Mouse (Mus musculus) retina, embryonic 14.5 days (tissue): ENCODE measurements around the gene Dapk2.

Experiments
- DNase-seq: peaks from one replicate; pipeline ENCODE4 v3.0.0-alpha.2; 2015; ENCODE audit warnings: low spot score

Gene Dapk2

GRCm38 (mm10) chr9:66157958-66158830 lies at the start of gene Dapk2:
Gene Dapk2, plus strand, starts transcription at chr9:66158223.
- DNase-seq: peak; percentile 83

- DNase-seq: no peak
Observed at GRCm38 (mm10) chr9:66109574-66109973, 48.4 kb upstream of the Dapk2 start.

- no peak for DNase-seq
Observed at GRCm38 (mm10) chr9:66110126-66110525, 47.9 kb upstream of the Dapk2 start.

- no peak for DNase-seq
Observed at GRCm38 (mm10) chr9:66110611-66111379, 47.2 kb upstream of the Dapk2 start.

GRCm38 (mm10) chr9:66114341-66114740 lies 43.7 kb upstream of the Dapk2 start:
- no peak for DNase-seq

GRCm38 (mm10) chr9:66116890-66117289 lies 41.1 kb upstream of the Dapk2 start:
- DNase-seq: peak; percentile 62

- DNase-seq: no peak
Observed at GRCm38 (mm10) chr9:66119498-66119897, 38.5 kb upstream of the Dapk2 start.

GRCm38 (mm10) chr9:66120106-66120505 lies 37.9 kb upstream of the Dapk2 start:
- no peak for DNase-seq

- no peak for DNase-seq
Observed at GRCm38 (mm10) chr9:66120945-66121344, 37.1 kb upstream of the Dapk2 start.

GRCm38 (mm10) chr9:66121421-66121820 lies 36.6 kb upstream of the Dapk2 start:
- no peak for DNase-seq

- no peak for DNase-seq
Observed at GRCm38 (mm10) chr9:66123648-66124047, 34.4 kb upstream of the Dapk2 start.

GRCm38 (mm10) chr9:66124111-66124531 lies 33.9 kb upstream of the Dapk2 start:
- peak; percentile 32 for DNase-seq

GRCm38 (mm10) chr9:66124681-66125542 lies 33.1 kb upstream of the Dapk2 start:
- DNase-seq: peak; percentile 99

- DNase-seq: no peak
Observed at GRCm38 (mm10) chr9:66125543-66126455, 32.2 kb upstream of the Dapk2 start.

GRCm38 (mm10) chr9:66126456-66127192 lies 31.4 kb upstream of the Dapk2 start, which contains the start of the genes Snx1 and Ciao2a:
Gene Snx1, minus strand, starts transcription at chr9:66126587.
Gene Ciao2a, plus strand, starts transcription at chr9:66126611.
- peak; percentile 96 for DNase-seq

GRCm38 (mm10) chr9:66127193-66127546 lies 30.9 kb upstream of the Dapk2 start:
- DNase-seq: no peak

GRCm38 (mm10) chr9:66127884-66128283 lies 30.1 kb upstream of the Dapk2 start:
- no peak for DNase-seq

GRCm38 (mm10) chr9:66131466-66131865 lies 26.6 kb upstream of the Dapk2 start:
- no peak for DNase-seq

- peak; percentile 63 for DNase-seq
Observed at GRCm38 (mm10) chr9:66135967-66136366, 22.1 kb upstream of the Dapk2 start.

- no peak for DNase-seq
Observed at GRCm38 (mm10) chr9:66138193-66138592, 19.8 kb upstream of the Dapk2 start.
